Mouse (Mus musculus) liver, embryonic 14.5 days (tissue): ENCODE data around the gene Sppl2b. TPM values are rescaled to one million over a fixed set of nuclear protein-coding genes. Genes with fewer than 3 reads are reported as not detected.

Source experiments
- ATAC-seq: fragments of 200-750 bp; cut with Nextera tagmentation; 2 replicates; pipeline ENCODE4 v1.8.0; 2017; ENCODE audit warnings: moderate number of reproducible peaks, mild to moderate bottlenecking, moderate library complexity; ENCODE audit not compliant: insufficient read depth
- DNase-seq, 3 experiments: peaks; one replicate each; pipeline ENCODE4 v3.0.0-alpha.2; 2012 to 2013; ENCODE audit warnings: low read depth in 3 of 3, low spot score in 3 of 3
- H3K27ac ChIP-seq: fragments of 300-500 bp; sonication (generic); 2 replicates; pipeline ENCODE4 v1.5.1; 2014; ENCODE audit warnings: moderate library complexity, mild to moderate bottlenecking, control low read depth, inconsistent platforms
- H3K27me3 ChIP-seq: fragments of 300-500 bp; sonication (generic); 2 replicates; pipeline ENCODE4 v1.6.1; 2014; ENCODE audit warnings: mild to moderate bottlenecking, low read length, moderate library complexity; ENCODE audit not compliant: control insufficient read depth, insufficient read depth
- H3K36me3 ChIP-seq: fragments of 300-500 bp; sonication (generic); replicated peaks from 2 replicates; pipeline ENCODE4 v1.6.1; 2014; ENCODE audit warnings: low read depth; ENCODE audit not compliant: control insufficient read depth, insufficient read depth
- H3K4me1 ChIP-seq, 2 experiments: fragments of 200-500 bp in 1 of 2; fragments of 300-500 bp in 1 of 2; sonication (generic) in 1 of 2; replicated peaks; 2 replicates each; pipeline ENCODE4 v1.6.1; 2012 to 2014; ENCODE audit warnings: antibody characterized with exemption in 1 of 2, inconsistent platforms in 1 of 2, low read length in 1 of 2; ENCODE audit not compliant: control insufficient read depth in 2 of 2, insufficient read depth in 2 of 2
- H3K4me2 ChIP-seq: fragments of 300-500 bp; sonication (generic); 2 replicates; pipeline ENCODE4 v1.6.1; 2014; ENCODE audit warnings: low read depth, mild to moderate bottlenecking, control low read depth, moderate library complexity
- H3K4me3 ChIP-seq, 2 experiments: fragments of 200-500 bp in 1 of 2; fragments of 300-500 bp in 1 of 2; sonication (generic) in 1 of 2; 2 replicates each; pipeline ENCODE4 v1.5.1; 2012 to 2014; ENCODE audit warnings: low read depth in 2 of 2, low read length in 2 of 2, mild to moderate bottlenecking in 2 of 2, control low read depth in 1 of 2, inconsistent platforms in 1 of 2, moderate library complexity in 1 of 2; ENCODE audit not compliant: insufficient read depth in 1 of 2
- H3K9ac ChIP-seq: fragments of 300-500 bp; sonication (generic); replicated peaks from 2 replicates; pipeline ENCODE4 v1.6.1; 2014; ENCODE audit warnings: mild to moderate bottlenecking, control low read depth, moderate library complexity
- H3K9me3 ChIP-seq: fragments of 300-500 bp; sonication (generic); 2 replicates; pipeline ENCODE4 v1.6.1; 2016; ENCODE audit warnings: low read length, mixed read lengths; ENCODE audit not compliant: control insufficient read depth
- CTCF ChIP-seq: IDR thresholded peaks from 2 replicates; pipeline ENCODE4 v1.5.1; 2016; ENCODE audit warnings: antibody characterized with exemption, low read depth, control low read depth
- EP300 ChIP-seq: IDR thresholded peaks from 2 replicates; pipeline ENCODE4 v1.6.1; 2016; ENCODE audit warnings: antibody characterized with exemption, low read depth
- WGBS: fragments of 180-500 bp; shearing (Covaris S2); extraction: QIAGEN DNeasy Blood & Tissue Kit; methylation state at CpG from one replicate; pipeline ENCODE4 v1.1.7; 2014; ENCODE audit not compliant: insufficient replicate concordance; 5-methylcytosine and 5-hydroxymethylcytosine counted together
- polyA plus RNA-seq, 2 experiments: library from polyadenylated mRNA; depleted of rRNA in 1 of 2; stranded (reverse) in 1 of 2; unstranded in 1 of 2; fragments of >200 nt; fragmentation: Nextera tagmentation in 1 of 2; extraction: Ambion mirVana in 1 of 2; gene quantifications; 2 replicates each; pipeline versions ENCODE4 v1.2.1 to v1.2.3; 2012 to 2014

Gene Sppl2b
- polyA plus RNA-seq (2012; rRNA removed) = 76.1 and 82.4 TPM in 2 replicates
- 34.7 and 44.5 TPM in 2 replicates for polyA plus RNA-seq (2014; fragmentation: Nextera tagmentation; extraction: Ambion mirVana)

DNA sequence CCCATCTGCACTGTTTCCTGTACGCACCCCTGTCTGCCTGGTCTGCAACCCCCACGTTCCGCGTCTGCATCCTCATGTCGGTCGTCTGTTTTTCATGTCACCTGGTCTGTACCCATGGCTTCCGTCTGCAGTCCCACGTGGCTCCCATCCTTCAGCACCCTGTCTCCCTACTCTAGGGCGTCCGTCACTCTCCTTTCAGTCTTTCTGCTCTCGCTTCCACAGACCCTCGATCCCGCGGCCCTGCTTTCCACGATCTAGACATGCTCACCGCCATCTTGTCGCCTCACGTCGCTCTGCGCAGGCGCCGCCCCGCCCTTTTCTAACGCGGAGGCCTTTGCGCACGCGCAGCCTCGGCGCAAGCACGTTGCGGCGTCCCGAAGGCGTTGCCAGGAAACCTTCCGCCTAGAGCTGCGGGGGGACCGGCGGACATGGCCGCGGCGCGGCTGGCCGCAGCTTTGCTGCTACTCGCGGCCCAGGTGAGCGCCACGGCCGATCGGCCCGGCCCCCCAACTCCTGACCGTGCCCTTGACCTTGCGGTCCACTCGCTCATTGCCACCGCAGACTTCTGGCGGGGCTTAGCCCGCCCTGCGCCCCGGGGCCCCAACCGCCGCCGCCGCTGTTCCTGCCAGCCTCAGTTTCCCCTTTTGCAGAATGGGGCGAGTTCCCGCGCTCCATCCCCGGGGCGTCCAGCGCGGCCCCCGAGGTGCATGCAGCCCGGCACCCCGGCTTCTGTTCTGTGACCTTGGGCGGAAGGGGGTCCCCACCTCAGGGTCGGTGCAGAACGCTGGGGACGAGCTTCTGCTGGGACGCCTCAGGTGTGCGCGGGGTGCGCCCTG is at the start of gene Sppl2b, which contains the start of gene Lsm7:
Sppl2b (plus strand) TSS at position 363 of the 836 bp plus-strand sequence.
Lsm7 (minus strand) TSS at position 297 of the 836 bp plus-strand sequence.
- H3K9me3 ChIP-seq = no peaks in the 10 kb centered on the region
- H3K4me2 ChIP-seq = peak within 1 kb of the TSS; percentile 99
- DNase-seq (peak; percentile 88 to 90 (median 90)), ATAC-seq (peak; percentile 20)
- no peaks in the 10 kb centered on the region for H3K27me3 ChIP-seq
- peak within 1 kb of the TSS; percentile 92 to 100 for H3K4me3 ChIP-seq
- under 1% methylated on average over 79 of the region's 81 CpGs for WGBS
- peak within 1 kb of the TSS; percentile 100 for H3K27ac ChIP-seq
- H3K4me1 ChIP-seq = peaks cover 37 to 46% of the 10 kb centered on the region in 2 experiments
- peaks cover 11% of the 10 kb centered on the region for H3K36me3 ChIP-seq
- TF ChIP-seq EP300 = no peak
- no peak for TF ChIP-seq CTCF
- peak within 1 kb of the TSS; percentile 99 for H3K9ac ChIP-seq

DNA sequence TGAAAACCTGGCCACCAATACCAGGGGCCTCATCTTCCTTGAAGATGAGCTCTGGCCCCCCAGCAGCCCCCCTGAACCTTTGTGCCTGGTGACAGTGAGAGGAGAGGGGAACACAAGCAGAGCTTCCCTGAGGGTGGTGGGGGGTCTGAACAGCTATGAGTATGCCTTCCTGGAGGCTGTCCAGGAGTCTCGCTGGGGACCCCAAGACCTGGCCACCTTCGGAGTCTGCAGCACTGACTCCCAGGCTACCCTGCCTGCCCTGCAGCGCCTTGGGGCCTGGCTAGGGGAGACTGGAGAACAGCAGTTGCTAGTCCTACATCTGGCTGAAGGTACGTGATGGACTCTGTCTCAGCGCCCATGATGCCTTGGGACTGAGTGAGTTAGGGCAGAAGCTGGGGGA is 49.8 kb upstream of the Sppl2b start:
- peak; percentile 1; the same call in 1 of the 2 replicates for ATAC-seq
- H3K4me1 ChIP-seq = peaks cover 2 to 5% of the 10 kb centered on the region in 2 experiments; a peak in 3 of 4 replicates
- TF ChIP-seq CTCF (no peak), EP300 (no peak)
- peaks cover 38% of the 10 kb centered on the region for H3K27me3 ChIP-seq
- H3K36me3 ChIP-seq = peaks cover 38% of the 10 kb centered on the region
- H3K9me3 ChIP-seq = no peaks in the 10 kb centered on the region
- 75% methylated on average over 5 of the region's 5 CpGs for WGBS
- H3K4me3 ChIP-seq = no peak overlapping the region
- DNase-seq = no peak
- H3K4me2 ChIP-seq = no peak overlapping the region
- no peak overlapping the region for H3K9ac ChIP-seq
- H3K27ac ChIP-seq = no peak overlapping the region

DNA sequence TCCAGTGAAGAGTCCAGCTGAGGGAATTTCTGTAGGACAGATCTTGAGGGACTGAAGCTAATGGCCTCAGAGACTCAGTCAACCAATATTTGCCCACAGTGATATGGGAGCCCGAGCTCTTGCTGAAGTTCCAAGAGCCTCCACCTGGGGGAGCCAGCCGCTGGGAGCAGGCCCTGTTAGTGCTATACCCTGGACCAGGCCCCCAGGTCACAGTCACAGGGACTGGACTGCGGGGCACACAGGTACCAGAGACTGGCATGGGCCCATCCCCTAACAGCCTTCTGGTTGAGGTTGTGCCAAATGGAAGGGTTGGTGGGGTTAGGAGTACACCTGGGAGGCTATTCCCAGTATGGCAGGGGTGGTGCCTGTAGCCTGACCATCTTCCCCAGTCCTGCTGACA is 49.1 kb upstream of the Sppl2b start:
- peak in 1 of 3 experiments; percentile 47 for DNase-seq
- WGBS = 6% methylated on average over 3 of the region's 3 CpGs
- Histone ChIP-seq H3K4me1 (peaks cover 2 to 5% of the 10 kb centered on the region in 2 experiments; a peak in 3 of 4 replicates), H3K27me3 (peaks cover 42% of the 10 kb centered on the region), H3K9ac (no peak overlapping the region), H3K27ac (no peak overlapping the region), H3K36me3 (peaks cover 35% of the 10 kb centered on the region), H3K4me3 (no peak overlapping the region), H3K9me3 (no peaks in the 10 kb centered on the region), H3K4me2 (no peak overlapping the region)
- no peak for TF ChIP-seq EP300
- peak; percentile 96 for TF ChIP-seq CTCF
- ATAC-seq = peak; percentile 63

DNA sequence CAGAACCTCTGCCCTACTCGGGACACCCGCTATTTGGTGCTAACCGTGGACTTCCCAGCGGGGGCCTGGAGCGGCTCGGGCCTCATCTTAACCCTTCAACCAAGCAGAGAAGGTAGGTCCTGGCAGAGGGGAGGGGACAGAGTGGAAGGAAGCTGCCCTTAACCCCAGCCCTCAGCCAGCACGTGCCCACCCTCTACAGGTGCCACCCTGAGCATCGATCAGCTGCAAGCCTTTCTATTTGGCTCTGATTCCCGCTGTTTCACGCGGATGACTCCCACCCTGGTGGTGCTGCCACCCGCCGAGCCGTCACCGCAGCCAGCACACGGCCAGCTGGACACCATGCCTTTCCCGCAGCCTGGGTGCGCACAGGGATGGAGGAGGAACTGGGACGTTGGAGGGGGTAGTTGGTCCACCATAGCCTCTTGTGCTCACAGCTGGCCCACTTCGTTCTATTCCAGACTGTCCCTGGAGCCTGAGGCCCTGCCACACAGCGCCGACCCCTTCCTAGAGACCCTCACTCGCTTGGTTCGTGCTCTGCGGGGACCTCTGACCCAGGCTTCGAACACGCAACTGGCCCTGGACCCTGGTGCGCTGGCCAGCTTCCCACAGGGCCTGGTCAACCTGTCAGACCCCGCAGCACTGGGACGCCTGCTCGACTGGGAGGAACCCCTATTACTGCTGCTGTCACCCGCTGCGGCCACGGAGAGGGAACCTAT is 48.6 kb upstream of the Sppl2b start:
- no peak for DNase-seq
- no peak for TF ChIP-seq EP300
- no peak for TF ChIP-seq CTCF
- WGBS = 52% methylated on average over 34 of the region's 34 CpGs
- no peak overlapping the region for H3K27ac ChIP-seq
- H3K9ac ChIP-seq = no peak overlapping the region
- H3K36me3 ChIP-seq = peaks cover 29% of the 10 kb centered on the region
- peaks cover 2 to 5% of the 10 kb centered on the region in 2 experiments; a peak in 3 of 4 replicates for H3K4me1 ChIP-seq
- peak; percentile 4; the same call in 1 of the 2 replicates for ATAC-seq
- H3K4me2 ChIP-seq = peak overlapping the region; percentile 80
- H3K4me3 ChIP-seq = peak overlapping the region in 1 of 2 experiments; percentile 50; a peak in 2 of 4 replicates
- H3K9me3 ChIP-seq = no peaks in the 10 kb centered on the region
- peaks cover 42% of the 10 kb centered on the region for H3K27me3 ChIP-seq
